Mouse (Mus musculus) MEL (cell line): ENCODE results near the gene Vmn1r34. TPM values are rescaled to one million over a fixed set of nuclear protein-coding genes. Genes with fewer than 3 reads are reported as not detected.

ENCODE experiments used
- DNase-seq: peaks from one replicate; pipeline ENCODE4 v3.0.0; 2011; ENCODE audit warnings: low read depth, low spot score
- H3K27ac ChIP-seq: 2 replicates; pipeline ENCODE4 v1.5.1; 2012; ENCODE audit warnings: low read depth, mild to moderate bottlenecking, control low read depth, low read length, moderate library complexity; ENCODE audit not compliant: control insufficient read depth
- H3K27me3 ChIP-seq, 2 experiments: fragments of 150-350 bp in 1 of 2; sonication (generic) in 1 of 2; 2 replicates each; pipeline ENCODE4 v1.6.1; 2012; ENCODE audit warnings: low read length in 2 of 2, mild to moderate bottlenecking in 2 of 2, improper control_type of control experiment in 1 of 2, moderate library complexity in 1 of 2; ENCODE audit not compliant: insufficient read depth in 2 of 2, control insufficient read depth in 1 of 2
- H3K36me3 ChIP-seq, 2 experiments: 2 replicates each; pipeline ENCODE4 v1.6.1; 2012 to 2014; ENCODE audit warnings: low read length in 2 of 2, improper control_type of control experiment in 1 of 2, inconsistent platforms in 1 of 2, mild to moderate bottlenecking in 1 of 2; ENCODE audit not compliant: insufficient read depth in 2 of 2, control insufficient read depth in 1 of 2
- H3K4me1 ChIP-seq, 2 experiments: fragments of 150-350 bp in 1 of 2; sonication (generic) in 1 of 2; 2 replicates each; pipeline ENCODE4 v1.6.1; 2012; ENCODE audit warnings: low read length in 2 of 2, improper control_type of control experiment in 1 of 2, mild to moderate bottlenecking in 1 of 2; ENCODE audit not compliant: insufficient read depth in 2 of 2, control insufficient read depth in 1 of 2
- H3K4me3 ChIP-seq, 2 experiments: fragments of 150-350 bp in 1 of 2; sonication (generic) in 1 of 2; 2 replicates each; pipeline ENCODE4 v1.5.1; 2012; ENCODE audit warnings: low read depth in 2 of 2, low read length in 2 of 2, mild to moderate bottlenecking in 2 of 2, moderate library complexity in 2 of 2, control low read depth in 1 of 2, improper control_type of control experiment in 1 of 2; ENCODE audit not compliant: control insufficient read depth in 1 of 2, insufficient read depth in 1 of 2
- H3K79me2 ChIP-seq: 2 replicates; pipeline ENCODE4 v1.6.1; 2012; ENCODE audit warnings: mild to moderate bottlenecking, low read length, moderate library complexity; ENCODE audit not compliant: control insufficient read depth, poor library complexity, insufficient read depth
- H3K9ac ChIP-seq: 2 replicates; pipeline ENCODE4 v1.6.1; 2012; ENCODE audit warnings: low read depth, mild to moderate bottlenecking, control low read depth, low read length, moderate library complexity; ENCODE audit not compliant: control insufficient read depth, poor library complexity, severe bottlenecking
- H3K9me3 ChIP-seq: fragments of 150-350 bp; sonication (generic); replicated peaks from 2 replicates; pipeline ENCODE4 v1.6.1; 2012; ENCODE audit warnings: mild to moderate bottlenecking, low read length, improper control_type of control experiment, moderate library complexity; ENCODE audit not compliant: insufficient read depth
- CHD1 ChIP-seq: IDR thresholded peaks from 2 replicates; pipeline ENCODE4 v1.6.1; 2012; ENCODE audit warnings: low read depth, mild to moderate bottlenecking, inconsistent platforms, low read length, improper control_type of control experiment
- CHD2 ChIP-seq: IDR thresholded peaks from 2 replicates; pipeline ENCODE4 v1.6.1; 2011; ENCODE audit warnings: low read length, improper control_type of control experiment
- CTCF ChIP-seq, 3 experiments: IDR thresholded peaks in 2 of 3; conservative IDR thresholded peaks in 1 of 3; 2 replicates each; pipeline ENCODE4 v1.5.1; 2011 to 2012; ENCODE audit warnings: low read length in 3 of 3, low read depth in 2 of 3, mild to moderate bottlenecking in 2 of 3, improper control_type of control experiment in 1 of 3, inconsistent platforms in 1 of 3, mixed read lengths in 1 of 3, moderate library complexity in 1 of 3; ENCODE audit not compliant: control insufficient read depth in 1 of 3, insufficient read depth in 1 of 3, poor library complexity in 1 of 3, severe bottlenecking in 1 of 3
- E2F4 ChIP-seq: IDR thresholded peaks from 2 replicates; pipeline ENCODE4 v1.6.1; 2011; ENCODE audit warnings: low read depth, low read length, improper control_type of control experiment, borderline replicate concordance
- EP300 ChIP-seq, 2 experiments: IDR thresholded peaks; 2 replicates each; pipeline ENCODE4 v1.6.1; 2011; ENCODE audit warnings: improper control_type of control experiment in 2 of 2, low read length in 2 of 2, low read depth in 1 of 2, mild to moderate bottlenecking in 1 of 2
- ETS1 ChIP-seq: IDR thresholded peaks from 2 replicates; pipeline ENCODE4 v1.6.1; 2012; ENCODE audit warnings: low read depth, mild to moderate bottlenecking, inconsistent platforms, low read length, improper control_type of control experiment, moderate library complexity
- GABPA ChIP-seq: IDR thresholded peaks from 2 replicates; pipeline ENCODE4 v1.6.1; 2012; ENCODE audit warnings: low read depth, mild to moderate bottlenecking, inconsistent platforms, low read length, improper control_type of control experiment, moderate library complexity
- MAFK ChIP-seq: IDR thresholded peaks from 2 replicates; pipeline ENCODE4 v1.6.1; 2011; ENCODE audit warnings: low read depth, mild to moderate bottlenecking, low read length, improper control_type of control experiment, borderline replicate concordance
- MXI1 ChIP-seq: IDR thresholded peaks from 2 replicates; pipeline ENCODE4 v1.6.1; 2011; ENCODE audit warnings: mild to moderate bottlenecking, low read depth, low read length, improper control_type of control experiment
- MYB ChIP-seq: IDR thresholded peaks from 2 replicates; pipeline ENCODE4 v1.6.1; 2011; ENCODE audit warnings: mild to moderate bottlenecking, low read depth, low read length, improper control_type of control experiment
- MYC ChIP-seq: IDR thresholded peaks from 2 replicates; pipeline ENCODE4 v1.6.1; 2011; ENCODE audit warnings: low read depth, mild to moderate bottlenecking, low read length, improper control_type of control experiment, moderate library complexity
- NRF1 ChIP-seq: IDR thresholded peaks from 2 replicates; pipeline ENCODE4 v1.6.1; 2014; ENCODE audit warnings: low read depth, mild to moderate bottlenecking, inconsistent platforms, low read length, improper control_type of control experiment, moderate library complexity; ENCODE audit not compliant: poor library complexity, insufficient read depth, severe bottlenecking
- POLR2A ChIP-seq, 2 experiments: IDR thresholded peaks; 2 replicates each; pipeline ENCODE4 v1.6.1; 2011 to 2012; ENCODE audit warnings: low read length in 2 of 2, mild to moderate bottlenecking in 2 of 2, control low read depth in 1 of 2, improper control_type of control experiment in 1 of 2, low read depth in 1 of 2, moderate library complexity in 1 of 2; ENCODE audit not compliant: control insufficient read depth in 1 of 2, insufficient read depth in 1 of 2, poor library complexity in 1 of 2
- POLR2AphosphoS2 ChIP-seq: IDR thresholded peaks from 2 replicates; pipeline ENCODE4 v1.6.1; 2011; ENCODE audit warnings: low read length, improper control_type of control experiment
- TBP ChIP-seq: IDR thresholded peaks from 2 replicates; pipeline ENCODE4 v1.8.0; 2011; ENCODE audit warnings: low read depth, low read length, improper control_type of control experiment
- USF1 ChIP-seq: IDR thresholded peaks from 2 replicates; pipeline ENCODE4 v1.6.1; 2014; ENCODE audit warnings: low read depth, mild to moderate bottlenecking, inconsistent platforms, low read length, improper control_type of control experiment, moderate library complexity
- ZC3H11A ChIP-seq: IDR thresholded peaks from 2 replicates; pipeline ENCODE4 v1.6.1; 2012; ENCODE audit warnings: low read depth, mild to moderate bottlenecking, inconsistent platforms, low read length, improper control_type of control experiment
- ZMIZ1 ChIP-seq: IDR thresholded peaks from 2 replicates; pipeline ENCODE4 v1.6.1; 2012; ENCODE audit warnings: low read depth, mild to moderate bottlenecking, inconsistent platforms, low read length, improper control_type of control experiment, moderate library complexity
- polyA plus RNA-seq, 2 experiments: library from polyadenylated mRNA; stranded (reverse) in 1 of 2; unstranded in 1 of 2; fragments of >175 nt in 1 of 2; fragments of >200 nt in 1 of 2; gene quantifications; 2 replicates each; pipeline versions ENCODE4 v1.2.1 to v1.2.4; 2012; ENCODE audit warnings: low replicate concordance in 2 of 2, low read depth in 1 of 2; ENCODE audit not compliant: insufficient read length in 2 of 2, insufficient read depth in 1 of 2, missing spikeins in 1 of 2
- total RNA-seq: library from RNA; depleted of rRNA; stranded (reverse); fragments of 300-350 nt; gene quantifications from 2 replicates; pipeline ENCODE4 v1.2.3, GENCODE M21; 2012; rRNA removed

The Vmn1r34 gene
- total and polyA plus RNA-seq, 3 experiments: not detected

- Histone ChIP-seq H3K36me3 (no peaks in the 10 kb centered on the region), H3K9ac (no peak overlapping the region), H3K27me3 (no peaks in the 10 kb centered on the region), H3K79me2 (no peaks in the 10 kb centered on the region)
- DNase-seq: no peak
- TF ChIP-seq MAFK (no peak), MYB (no peak), CHD2 (no peak), ZC3H11A (no peak), ZMIZ1 (no peak), NRF1 (no peak), POLR2A (IDR thresholded peaks at IDR 0.05; ENCODE audit: control insufficient read depth in 1 of 2, insufficient read depth in 1 of 2, low read depth in 1 of 2, low read length in 2 of 2, poor library complexity in 1 of 2) (no peak), TBP (no peak), CHD1 (no peak), USF1 (no peak), MYC (no peak), E2F4 (no peak), ETS1 (no peak), MXI1 (no peak), EP300 (IDR thresholded peaks at IDR 0.05; ENCODE audit: low read depth in 1 of 2, low read length in 2 of 2) (no peak), CTCF (IDR thresholded peaks at IDR 0.05 in 2 of 3, conservative IDR thresholded peaks at IDR 0.05 in 1 of 3; ENCODE audit: control insufficient read depth in 1 of 3, insufficient read depth in 1 of 3, low read depth in 2 of 3, low read length in 3 of 3, poor library complexity in 1 of 3, severe bottlenecking in 1 of 3) (no peak), POLR2AphosphoS2 (no peak), GABPA (no peak)
- TF ChIP-seq, all 39 proteins: peak for 0
- Histone ChIP-seq H3K9me3 (no peaks in the 10 kb centered on the region), H3K4me3 (no peak overlapping the region), H3K27ac (no peak overlapping the region), H3K4me1 (no peaks in the 10 kb centered on the region)
These were observed 47.9 kb downstream of the Vmn1r34 start for GRCm38 (mm10) chr6:66595804-66596203.

Other genes with a start within 250 kb of the Vmn1r34 start
- 63.9 and 72.0 TPM in 2 replicates for gene Mad2l1, start 108.5 kb downstream of the Vmn1r34 start, total RNA-seq
- 100 to 1,000 TPM in 1 of 2 experiments, 10 to 100 TPM in 1; 68.8 to 102 TPM for gene Mad2l1, start 108.5 kb downstream of the Vmn1r34 start, polyA plus RNA-seq
- gene Vmn1r32, start 83.8 kb downstream of the Vmn1r34 start, total RNA-seq: not detected in 2 replicates
- under 1 TPM in 1 of 2 experiments, not detected in 1; 0.19 TPM for gene Vmn1r32, start 83.8 kb downstream of the Vmn1r34 start, polyA plus RNA-seq
- gene Vmn1r33, start 25.6 kb downstream of the Vmn1r34 start, total RNA-seq: not detected in 2 replicates
- gene Vmn1r33, start 25.6 kb downstream of the Vmn1r34 start, polyA plus RNA-seq: not detected
- gene Vmn1r35, start 42.0 kb upstream of the Vmn1r34 start, total RNA-seq: not detected in 2 replicates
- gene Vmn1r35, start 42.0 kb upstream of the Vmn1r34 start, polyA plus RNA-seq: not detected
- not detected in 2 replicates for gene Vmn1r36, start 75.3 kb upstream of the Vmn1r34 start, total RNA-seq
- not detected for gene Vmn1r36, start 75.3 kb upstream of the Vmn1r34 start, polyA plus RNA-seq
- gene Vmn1r37, start 85.5 kb upstream of the Vmn1r34 start, total RNA-seq: not detected in 2 replicates
- not detected for gene Vmn1r37, start 85.5 kb upstream of the Vmn1r34 start, polyA plus RNA-seq
- gene Vmn1r38, start 138.7 kb upstream of the Vmn1r34 start, total RNA-seq: not detected in 2 replicates
- gene Vmn1r38, start 138.7 kb upstream of the Vmn1r34 start, polyA plus RNA-seq: not detected
- not detected in 2 replicates for gene Vmn1r39, start 166.7 kb upstream of the Vmn1r34 start, total RNA-seq
- under 1 TPM in 1 of 2 experiments, not detected in 1; 0.13 TPM for gene Vmn1r39, start 166.7 kb upstream of the Vmn1r34 start, polyA plus RNA-seq